Mouse (Mus musculus) lung, adult 2 months (tissue): ENCODE measurements around the gene Pa2g4. TPM values are rescaled to one million over a fixed set of nuclear protein-coding genes. Genes with fewer than 3 reads are reported as not detected.
"Not testable (repeated sequence)": the region's sequence is repeated elsewhere in the genome, so short reads cannot be mapped to it uniquely, and the experiment has no call there.

Experiments used
- DNase-seq: peaks from one replicate; pipeline ENCODE4 v3.0.0; 2022
- H3K4me1 ChIP-seq: fragments of 200-500 bp; 2 replicates; pipeline ENCODE4 v1.6.1; 2011; ENCODE audit warnings: low read length; ENCODE audit not compliant: control insufficient read depth, insufficient read depth
- H3K4me3 ChIP-seq: fragments of 200-500 bp; replicated peaks from 2 replicates; pipeline ENCODE3; 2011; ENCODE audit warnings: low read depth, mild to moderate bottlenecking, control low read depth, low read length; ENCODE audit errors: extremely low read depth
- CTCF ChIP-seq: fragments of 200-500 bp; IDR thresholded peaks from 2 replicates; pipeline ENCODE4 v1.5.1; 2011; ENCODE audit warnings: mild to moderate bottlenecking, low read length, control low read depth; ENCODE audit not compliant: insufficient read depth
- POLR2A ChIP-seq: fragments of 200-500 bp; IDR thresholded peaks from 2 replicates; pipeline ENCODE4 v1.6.1; 2011; ENCODE audit warnings: low read depth, mild to moderate bottlenecking, control low read depth, low read length, borderline replicate concordance; ENCODE audit errors: extremely low read depth
- WGBS: fragments of 180-500 bp; shearing (Covaris S2); methylation state at CpG from one replicate; pipeline ENCODE4 v1.1.7; 2018; 5-methylcytosine and 5-hydroxymethylcytosine counted together
- polyA plus RNA-seq: library from polyadenylated mRNA; depleted of rRNA; stranded (reverse); fragments of >200 nt; gene quantifications from 2 replicates; pipeline ENCODE4 v1.2.3, GENCODE M21; 2012

Gene Pa2g4
- polyA plus RNA-seq, 1 experiment: 23.9 TPM

- WGBS: under 1% methylated on average over 31 of the region's 31 CpGs
These were observed 16.7 kb downstream of the Pa2g4 start, which contains the start of gene Rpl41 for GRCm38 (mm10) chr10:128548947-128549681. Rpl41 (minus strand) TSS chr10:128549305.

DNA sequence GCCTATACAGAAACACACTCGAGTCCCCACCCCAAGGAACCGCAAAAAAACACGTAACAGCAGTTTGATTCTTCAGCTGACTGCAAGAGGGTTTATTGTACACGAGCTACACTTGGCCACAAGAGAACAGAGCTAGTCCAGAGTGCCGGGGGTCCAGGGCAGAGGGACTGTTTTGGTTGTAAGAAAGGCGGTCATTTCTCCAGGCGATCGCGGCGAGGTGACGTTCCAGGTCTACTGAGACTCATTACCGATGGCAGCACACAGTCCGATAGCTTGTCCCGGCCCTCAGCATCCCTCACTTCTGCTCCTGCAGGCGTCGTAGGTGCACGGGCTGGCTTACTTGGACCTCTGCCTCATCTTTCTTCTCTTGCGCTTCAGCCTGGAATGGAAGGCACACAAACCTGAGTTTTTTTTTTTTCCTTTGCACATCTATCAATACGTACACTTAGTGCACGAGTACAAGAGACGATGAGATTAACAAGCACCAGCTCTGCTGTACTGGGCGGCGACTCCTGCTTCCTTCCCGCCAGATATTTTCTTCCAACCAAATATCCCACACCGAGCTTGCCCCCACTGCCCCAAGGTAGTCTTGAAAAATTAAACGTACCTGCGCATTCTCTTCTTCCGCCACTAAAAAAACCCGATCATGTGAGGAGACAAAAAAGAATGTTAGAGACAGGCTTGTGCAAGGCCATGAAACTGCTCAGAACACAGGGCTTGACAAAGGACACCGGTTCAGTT is 17.6 kb downstream of the Pa2g4 start:
- not testable (repeated sequence) for H3K4me1 ChIP-seq
- WGBS: 3% methylated on average over 30 of the region's 30 CpGs
- DNase-seq: peak; percentile 27
- peak overlapping the region; percentile 86 for H3K4me3 ChIP-seq

More at GRCm38 (mm10) chr10:128548947-128549681, 16.7 kb downstream of the Pa2g4 start, which contains the start of gene Rpl41:
- DNase-seq: peak; percentile 89
- peaks cover 2% of the 10 kb centered on the region for H3K4me1 ChIP-seq
- no peak for TF ChIP-seq CTCF
- peak; percentile 99 for TF ChIP-seq POLR2A
- H3K4me3 ChIP-seq: peak within 1 kb of the TSS; percentile 69

- peak; percentile 89 for DNase-seq
- WGBS: under 1% methylated on average over 48 of the region's 50 CpGs
- peak within 1 kb of the TSS; percentile 86 for H3K4me3 ChIP-seq
- peaks cover 2% of the 10 kb centered on the region for H3K4me1 ChIP-seq
- TF ChIP-seq CTCF: no peak; the same call in 1 of the 2 replicates
- peak; percentile 57 for TF ChIP-seq POLR2A
These were observed 18.3 kb downstream of the Pa2g4 start, which contains the start of gene Zc3h10 for GRCm38 (mm10) chr10:128547361-128548032. Zc3h10 (minus strand) TSS chr10:128547774.

DNA sequence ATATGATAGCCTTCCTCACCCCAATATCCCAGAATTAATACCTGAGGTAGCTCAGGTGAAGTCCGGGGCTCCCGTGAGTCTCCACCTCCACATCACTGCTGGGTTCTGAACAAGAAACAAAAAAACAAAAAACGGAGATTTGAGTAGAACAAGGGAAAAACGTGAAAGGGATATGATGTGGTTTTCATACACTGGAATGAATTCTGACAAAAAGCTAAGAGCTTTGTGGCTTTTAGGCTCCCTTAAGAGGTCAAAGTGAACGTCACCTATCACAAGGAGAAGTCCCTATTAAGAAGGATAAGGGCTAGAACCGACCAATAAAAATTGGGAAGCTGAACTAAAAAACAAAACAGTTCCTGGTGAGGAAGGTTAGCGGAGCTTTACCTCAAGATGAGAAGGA is 19.0 kb downstream of the Pa2g4 start:
- H3K4me1 ChIP-seq: peaks cover 2% of the 10 kb centered on the region
- no peak for TF ChIP-seq CTCF
- TF ChIP-seq POLR2A: no peak
- peak overlapping the region; percentile 70 for H3K4me3 ChIP-seq
- DNase-seq: no peak
- 9% methylated on average over 7 of the region's 7 CpGs for WGBS

GRCm38 (mm10) chr10:128546361-128546760 is 19.4 kb downstream of the Pa2g4 start:
- WGBS: 5% methylated on average over 4 of the region's 4 CpGs
- TF ChIP-seq CTCF: no peak
- TF ChIP-seq POLR2A: no peak
- peaks cover 2% of the 10 kb centered on the region for H3K4me1 ChIP-seq
- DNase-seq: no peak
- peak overlapping the region; percentile 36 for H3K4me3 ChIP-seq

GRCm38 (mm10) chr10:128545570-128545898 is 20.3 kb downstream of the Pa2g4 start:
- DNase-seq: no peak
- TF ChIP-seq CTCF: no peak
- TF ChIP-seq POLR2A: no peak
- Histone ChIP-seq H3K4me1 (peaks cover 2% of the 10 kb centered on the region), H3K4me3 (no peak overlapping the region)
- 83% methylated on average over 3 of the region's 3 CpGs for WGBS

DNA sequence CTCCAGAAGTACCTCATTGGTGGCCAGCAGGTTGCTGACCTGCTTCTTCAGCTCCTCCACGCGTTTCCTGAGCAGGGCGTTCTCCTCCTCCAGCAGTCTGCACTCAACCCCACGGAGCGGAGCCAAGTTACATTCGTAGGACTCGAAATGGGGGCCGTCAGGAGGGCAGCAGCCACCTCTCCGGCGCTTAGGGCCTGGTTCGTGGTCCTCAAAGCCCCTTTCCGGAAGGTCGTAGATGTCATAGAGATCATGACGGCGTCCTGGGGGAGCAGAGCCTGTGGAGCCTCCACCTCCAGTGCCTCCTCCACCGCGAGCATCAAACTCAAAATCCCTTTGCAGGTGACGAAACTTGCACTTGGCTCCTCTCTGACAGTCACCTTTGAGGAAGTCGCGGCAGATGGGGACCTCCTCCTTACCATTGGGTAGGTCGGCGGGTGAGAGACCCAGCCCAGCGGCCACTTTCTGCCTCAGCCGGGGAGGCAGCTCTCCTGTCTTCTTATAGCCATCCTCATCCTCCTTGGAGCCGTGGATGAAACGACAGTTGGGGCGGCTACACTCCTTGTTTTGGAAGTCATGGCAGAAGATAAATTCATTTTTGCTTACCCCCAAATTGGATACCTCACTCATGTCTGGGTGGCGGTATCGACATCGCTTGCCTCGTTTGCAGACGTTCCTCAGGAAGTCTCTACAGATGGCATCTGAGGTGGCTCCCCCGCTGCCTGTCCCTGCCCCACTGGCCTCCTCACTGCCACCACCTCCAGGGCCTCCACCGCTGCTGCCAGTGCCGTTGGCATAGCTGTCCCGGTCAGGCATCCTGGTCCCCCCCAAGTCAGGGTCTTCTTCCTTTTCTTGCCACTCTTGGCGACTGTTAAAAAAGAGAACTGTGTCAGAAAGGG is 20.9 kb downstream of the Pa2g4 start:
- WGBS: 93% methylated on average over 37 of the region's 37 CpGs
- TF ChIP-seq CTCF: no peak
- no peak for TF ChIP-seq POLR2A
- DNase-seq: no peak

GRCm38 (mm10) chr10:128544151-128544657 is 21.6 kb downstream of the Pa2g4 start:
- 95% methylated on average over 15 of the region's 15 CpGs for WGBS
- no peak for DNase-seq
- TF ChIP-seq CTCF (no peak), POLR2A (no peak)
- no peak overlapping the region for H3K4me3 ChIP-seq
- peaks cover 2% of the 10 kb centered on the region for H3K4me1 ChIP-seq

More for the DNA sequence above, 20.9 kb downstream of the Pa2g4 start:
- Histone ChIP-seq H3K4me1 (peaks cover 2% of the 10 kb centered on the region), H3K4me3 (no peak overlapping the region)
